Mouse (Mus musculus): ENCODE measurements around the gene Irx4.

- no peak for TF ChIP-seq POLR2A (IDR thresholded peaks at IDR 0.05; ENCODE audit: extremely low read depth, insufficient read depth, low read length)
- TF ChIP-seq CTCF (IDR thresholded peaks at IDR 0.05; ENCODE audit: low read depth, low read length): no peak
Measured at GRCm38 (mm10) chr13:73269891-73270290, 9.6 kb downstream of the Irx4 start.

Data from liver, adult 2 months (tissue).